Mouse (Mus musculus) forebrain, embryonic 11.5 days (tissue): ENCODE measurements around the gene Gm20920. TPM values are rescaled to one million over a fixed set of nuclear protein-coding genes. Genes with fewer than 3 reads are reported as not detected.
"Not testable (repeated sequence)": the region's sequence is repeated elsewhere in the genome, so short reads cannot be mapped to it uniquely, and the experiment has no call there.

ENCODE experiments used
- ATAC-seq: fragments of 200-750 bp; cut with Nextera tagmentation; replicated peaks from 2 replicates; pipeline ENCODE4 v1.8.0; 2017; ENCODE audit warnings: moderate TSS enrichment; ENCODE audit not compliant: low FRiP score
- DNase-seq: peaks from one replicate; pipeline ENCODE4 v3.0.0-alpha.2; 2017; ENCODE audit warnings: low spot score
- H3K27ac ChIP-seq: fragments of 300-500 bp; sonication (generic); 2 replicates; pipeline ENCODE4 v1.5.1; 2014; ENCODE audit warnings: low read depth, low read length
- H3K27me3 ChIP-seq: fragments of 300-500 bp; sonication (generic); 2 replicates; pipeline ENCODE4 v1.6.1; 2014; ENCODE audit warnings: mild to moderate bottlenecking, low read length, mixed read lengths; ENCODE audit not compliant: control insufficient read depth, insufficient read depth
- H3K36me3 ChIP-seq: fragments of 300-500 bp; sonication (generic); 2 replicates; pipeline ENCODE4 v1.6.1; 2014; ENCODE audit warnings: mild to moderate bottlenecking, low read length, moderate library complexity, mixed read lengths; ENCODE audit not compliant: control insufficient read depth, insufficient read depth
- H3K4me1 ChIP-seq: fragments of 300-500 bp; sonication (generic); replicated peaks from 2 replicates; pipeline ENCODE4 v1.6.1; 2014; ENCODE audit warnings: low read length, mixed read lengths; ENCODE audit not compliant: control insufficient read depth, insufficient read depth
- H3K4me2 ChIP-seq: fragments of 300-500 bp; sonication (generic); 2 replicates; pipeline ENCODE4 v1.6.1; 2014; ENCODE audit warnings: low read depth, mild to moderate bottlenecking, low read length, moderate library complexity, mixed read lengths; ENCODE audit not compliant: severe bottlenecking
- H3K4me3 ChIP-seq: fragments of 300-500 bp; sonication (generic); 2 replicates; pipeline ENCODE4 v1.5.1; 2014; ENCODE audit warnings: low read depth, low read length
- H3K9ac ChIP-seq: fragments of 300-500 bp; sonication (generic); 2 replicates; pipeline ENCODE4 v1.6.1; 2014; ENCODE audit warnings: low read length
- H3K9me3 ChIP-seq: fragments of 300-500 bp; sonication (generic); 2 replicates; pipeline ENCODE4 v1.6.1; 2016; ENCODE audit warnings: low read length, mixed read lengths; ENCODE audit not compliant: control insufficient read depth
- WGBS: fragments of 180-500 bp; shearing (Covaris S2); extraction: QIAGEN DNeasy Blood & Tissue Kit; methylation state at CpG from one replicate; pipeline ENCODE4 v1.1.7; 2014; 5-methylcytosine and 5-hydroxymethylcytosine counted together
- polyA plus RNA-seq: library from polyadenylated mRNA; unstranded; fragments of >200 nt; fragmentation: Nextera tagmentation; extraction: Ambion mirVana; gene quantifications from 2 replicates; pipeline ENCODE4 v1.2.1, GENCODE M21; 2014

The Gm20920 gene
- not detected in 2 replicates for polyA plus RNA-seq

GRCm38 (mm10) chrY:51851820-51852219 lies at the start of gene Gm20920:
Gene Gm20920, plus strand, starts transcription at chrY:51852120.
- not testable (repeated sequence) for H3K4me1 ChIP-seq, ATAC-seq, H3K27ac ChIP-seq, H3K27me3 ChIP-seq, H3K9ac ChIP-seq, H3K4me3 ChIP-seq, DNase-seq, H3K36me3 ChIP-seq, H3K9me3 ChIP-seq, H3K4me2 ChIP-seq
- no CpG with 5 or more reads among the region's 6 CpGs for WGBS
